Mouse (Mus musculus) limb, embryonic 13.5 days (tissue): ENCODE results near the gene Vps25. TPM values are rescaled to one million over a fixed set of nuclear protein-coding genes. Genes with fewer than 3 reads are reported as not detected.

Experiments
- ATAC-seq: fragments of 200-750 bp; cut with Nextera tagmentation; 2 replicates; pipeline ENCODE4 v1.8.0; 2017; ENCODE audit warnings: low read depth, moderate number of reproducible peaks, moderate TSS enrichment; ENCODE audit not compliant: low FRiP score
- H3K27ac ChIP-seq: fragments of 300-500 bp; sonication (generic); 2 replicates; pipeline ENCODE4 v1.5.1; 2015; ENCODE audit warnings: inconsistent platforms, mild to moderate bottlenecking, moderate library complexity
- H3K27me3 ChIP-seq: fragments of 300-500 bp; sonication (generic); 2 replicates; pipeline ENCODE4 v1.6.1; 2015; ENCODE audit warnings: mild to moderate bottlenecking, inconsistent platforms
- H3K36me3 ChIP-seq: fragments of 300-500 bp; sonication (generic); 2 replicates; pipeline ENCODE4 v1.6.1; 2015; ENCODE audit warnings: inconsistent platforms, mild to moderate bottlenecking, moderate library complexity
- H3K4me1 ChIP-seq: fragments of 300-500 bp; sonication (generic); 2 replicates; pipeline ENCODE4 v1.6.1; 2015; ENCODE audit warnings: inconsistent platforms
- H3K4me2 ChIP-seq: fragments of 300-500 bp; sonication (generic); replicated peaks from 2 replicates; pipeline ENCODE4 v1.6.1; 2015; ENCODE audit warnings: inconsistent platforms, mild to moderate bottlenecking, moderate library complexity
- H3K4me3 ChIP-seq: fragments of 300-500 bp; sonication (generic); 2 replicates; pipeline ENCODE4 v1.5.1; 2015; ENCODE audit warnings: moderate library complexity, mild to moderate bottlenecking, inconsistent platforms
- H3K9ac ChIP-seq: fragments of 300-500 bp; sonication (generic); 2 replicates; pipeline ENCODE4 v1.6.1; 2015; ENCODE audit warnings: mild to moderate bottlenecking, inconsistent platforms
- H3K9me3 ChIP-seq: fragments of 300-500 bp; sonication (generic); 2 replicates; pipeline ENCODE4 v1.6.1; 2016; ENCODE audit warnings: inconsistent platforms
- WGBS: fragments of 180-500 bp; shearing (Covaris S2); methylation state at CpG from one replicate; pipeline ENCODE4 v1.1.7; 2015; 5-methylcytosine and 5-hydroxymethylcytosine counted together
- polyA plus RNA-seq: library from polyadenylated mRNA; unstranded; fragments of >200 nt; fragmentation: Nextera tagmentation; extraction: Ambion mirVana; gene quantifications from 2 replicates; pipeline ENCODE4 v1.2.1, GENCODE M21; 2015

Vps25 gene
- polyA plus RNA-seq, 1 experiment from 2014 or later, result 104 TPM

GRCm38 (mm10) chr11:101230526-101230925 is 23.0 kb upstream of the Vps25 start:
- Histone ChIP-seq H3K4me1 (peaks cover 31% of the 10 kb centered on the region), H3K4me3 (no peak overlapping the region), H3K27ac (peak overlapping the region; percentile 55), H3K27me3 (no peaks in the 10 kb centered on the region), H3K4me2 (peak overlapping the region; percentile 48), H3K9ac (no peak overlapping the region), H3K9me3 (no peaks in the 10 kb centered on the region), H3K36me3 (no peaks in the 10 kb centered on the region)
- ATAC-seq, result no peak
- 21% methylated on average over 5 of the region's 5 CpGs for WGBS

- Histone ChIP-seq H3K27ac (peak overlapping the region; percentile 55), H3K9me3 (no peaks in the 10 kb centered on the region), H3K4me2 (peak overlapping the region; percentile 48), H3K27me3 (no peaks in the 10 kb centered on the region), H3K9ac (peak overlapping the region; percentile 36), H3K36me3 (no peaks in the 10 kb centered on the region), H3K4me1 (peaks cover 30% of the 10 kb centered on the region), H3K4me3 (0 out of 2 replicates have a peak overlapping the region, but pooled peaks have one; percentile 1)
- 4% methylated on average over 18 of the region's 18 CpGs for WGBS
- 0 out of 2 replicates have a peak, but pooled peaks have one; percentile 29 for ATAC-seq
Measured at GRCm38 (mm10) chr11:101230991-101231871, 22.3 kb upstream of the Vps25 start.

- 50% methylated on average over 6 of the region's 6 CpGs for WGBS
- Histone ChIP-seq H3K27me3 (no peaks in the 10 kb centered on the region), H3K4me2 (peak overlapping the region; percentile 48), H3K27ac (peak overlapping the region; percentile 55), H3K4me3 (0 out of 2 replicates have a peak overlapping the region, but pooled peaks have one; percentile 1), H3K36me3 (no peaks in the 10 kb centered on the region), H3K4me1 (peaks cover 30% of the 10 kb centered on the region), H3K9me3 (no peaks in the 10 kb centered on the region), H3K9ac (no peak overlapping the region; the same call in 1 of the 2 replicates)
- peak; percentile 48; the same call in 1 of the 2 replicates for ATAC-seq
Measured at GRCm38 (mm10) chr11:101232010-101232839, 21.3 kb upstream of the Vps25 start.

- Histone ChIP-seq H3K4me1 (peaks cover 30% of the 10 kb centered on the region), H3K36me3 (no peaks in the 10 kb centered on the region), H3K4me2 (no peak overlapping the region), H3K27ac (no peak overlapping the region), H3K4me3 (no peak overlapping the region), H3K9me3 (no peaks in the 10 kb centered on the region), H3K27me3 (no peaks in the 10 kb centered on the region), H3K9ac (no peak overlapping the region)
- WGBS, result 94% methylated on average over 1 of the region's 1 CpGs
- ATAC-seq, result no peak
Measured at GRCm38 (mm10) chr11:101233240-101233639, 20.3 kb upstream of the Vps25 start.

- Histone ChIP-seq H3K9ac (no peak overlapping the region), H3K27me3 (no peaks in the 10 kb centered on the region), H3K4me1 (peaks cover 30% of the 10 kb centered on the region), H3K4me3 (no peak overlapping the region), H3K27ac (no peak overlapping the region), H3K4me2 (no peak overlapping the region), H3K36me3 (no peaks in the 10 kb centered on the region), H3K9me3 (no peaks in the 10 kb centered on the region)
- ATAC-seq, result no peak
Measured at GRCm38 (mm10) chr11:101234124-101234523, 19.4 kb upstream of the Vps25 start.

GRCm38 (mm10) chr11:101235429-101235828 is 18.1 kb upstream of the Vps25 start:
- no peaks in the 10 kb centered on the region for H3K9me3 ChIP-seq
- H3K4me1 ChIP-seq, result peaks cover 19% of the 10 kb centered on the region
- no peaks in the 10 kb centered on the region for H3K36me3 ChIP-seq
- ATAC-seq, result no peak
- H3K27ac ChIP-seq, result no peak overlapping the region
- no peaks in the 10 kb centered on the region for H3K27me3 ChIP-seq
- no peak overlapping the region for H3K4me3 ChIP-seq
- no peak overlapping the region for H3K9ac ChIP-seq
- H3K4me2 ChIP-seq, result no peak overlapping the region

GRCm38 (mm10) chr11:101236782-101237181 is 16.7 kb upstream of the Vps25 start:
- H3K4me1 ChIP-seq, result peaks cover 5% of the 10 kb centered on the region
- H3K36me3 ChIP-seq, result no peaks in the 10 kb centered on the region
- H3K27ac ChIP-seq, result no peak overlapping the region
- 92% methylated on average over 5 of the region's 5 CpGs for WGBS
- H3K9ac ChIP-seq, result no peak overlapping the region
- H3K9me3 ChIP-seq, result no peaks in the 10 kb centered on the region
- ATAC-seq, result no peak
- H3K4me3 ChIP-seq, result no peak overlapping the region
- H3K4me2 ChIP-seq, result no peak overlapping the region
- no peaks in the 10 kb centered on the region for H3K27me3 ChIP-seq

- H3K4me2 ChIP-seq, result no peak overlapping the region
- no peak overlapping the region for H3K4me3 ChIP-seq
- H3K9me3 ChIP-seq, result no peaks in the 10 kb centered on the region
- H3K27ac ChIP-seq, result peak overlapping the region; percentile 73
- H3K36me3 ChIP-seq, result no peaks in the 10 kb centered on the region
- WGBS, result 20% methylated on average over 5 of the region's 5 CpGs
- ATAC-seq, result no peak
- H3K4me1 ChIP-seq, result no peaks in the 10 kb centered on the region; the same call in 1 of the 2 replicates
- peak overlapping the region; percentile 40; the same call in 1 of the 2 replicates for H3K9ac ChIP-seq
- H3K27me3 ChIP-seq, result no peaks in the 10 kb centered on the region
Measured at GRCm38 (mm10) chr11:101238071-101238647, 15.3 kb upstream of the Vps25 start.

- Histone ChIP-seq H3K4me2 (peak overlapping the region; percentile 98), H3K27me3 (peaks cover 14% of the 10 kb centered on the region), H3K4me1 (peaks cover 32% of the 10 kb centered on the region), H3K36me3 (no peaks in the 10 kb centered on the region), H3K4me3 (no peak overlapping the region), H3K9ac (no peak overlapping the region), H3K27ac (no peak overlapping the region), H3K9me3 (no peaks in the 10 kb centered on the region)
- 2% methylated on average over 4 of the region's 4 CpGs for WGBS
- ATAC-seq, result no peak
Measured at GRCm38 (mm10) chr11:101245071-101245470, 8.4 kb upstream of the Vps25 start.

GRCm38 (mm10) chr11:101245855-101246701 is 7.4 kb upstream of the Vps25 start, which contains the start of gene Ramp2:
TSS of gene Ramp2 (plus strand) at chr11:101246028.
- Histone ChIP-seq H3K9me3 (no peaks in the 10 kb centered on the region), H3K4me3 (peak within 1 kb of the TSS; percentile 64), H3K9ac (peak within 1 kb of the TSS; percentile 77), H3K27ac (peak within 1 kb of the TSS; percentile 55; the same call in 1 of the 2 replicates), H3K27me3 (peaks cover 14% of the 10 kb centered on the region), H3K4me2 (peak within 1 kb of the TSS; percentile 98), H3K4me1 (peaks cover 32% of the 10 kb centered on the region), H3K36me3 (no peaks in the 10 kb centered on the region)
- WGBS, result 1% methylated on average over 58 of the region's 63 CpGs
- peak; percentile 64 for ATAC-seq

GRCm38 (mm10) chr11:101246702-101247012 is 6.8 kb upstream of the Vps25 start:
- H3K4me1 ChIP-seq, result peaks cover 32% of the 10 kb centered on the region
- no peak; the same call in 1 of the 2 replicates for ATAC-seq
- H3K27ac ChIP-seq, result peak overlapping the region; percentile 55; the same call in 1 of the 2 replicates
- peak overlapping the region; percentile 77 for H3K9ac ChIP-seq
- H3K36me3 ChIP-seq, result no peaks in the 10 kb centered on the region
- H3K9me3 ChIP-seq, result no peaks in the 10 kb centered on the region
- H3K27me3 ChIP-seq, result peaks cover 14% of the 10 kb centered on the region
- peak overlapping the region; percentile 64 for H3K4me3 ChIP-seq
- 6% methylated on average over 7 of the region's 7 CpGs for WGBS
- H3K4me2 ChIP-seq, result peak overlapping the region; percentile 98
